Mouse (Mus musculus): ENCODE measurements at regions not wholly inside any gene's neighbourhood (a gene's known extent, or its start where the extent isn't known, plus 50 kb on each side); places are given as distances from the start of the nearest gene placed in this dataset.

DNA sequence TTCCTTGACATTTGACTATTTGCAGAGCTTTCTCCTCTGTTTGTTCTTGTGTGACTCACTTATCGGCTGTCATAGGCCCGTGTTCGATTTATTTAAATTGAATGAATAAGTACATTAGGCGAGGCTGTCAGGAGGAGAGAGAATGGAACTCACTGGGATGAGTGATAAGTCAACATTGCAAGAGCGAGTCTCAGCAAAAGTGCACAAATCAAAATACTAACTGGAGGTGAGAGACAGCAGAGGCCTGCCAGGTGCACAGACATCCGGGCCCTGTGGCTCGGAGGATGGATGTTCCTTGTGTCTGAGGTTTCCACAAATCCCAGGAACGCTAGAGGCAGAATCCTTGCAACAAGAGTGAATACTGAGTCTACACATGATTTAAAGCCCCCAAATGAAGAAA, 410.6 kb downstream of the Gm45692 start:
- Histone ChIP-seq H3K9me3 (ENCODE audit: control insufficient read depth, low read length) (no peaks in the 10 kb centered on the region), H3K36me3 (ENCODE audit: control insufficient read depth, insufficient read depth, low read length) (no peaks in the 10 kb centered on the region), H3K4me2 (replicated peaks; ENCODE audit: low read depth) (no peak overlapping the region), H3K4me1 (replicated peaks; ENCODE audit: control insufficient read depth, insufficient read depth) (no peaks in the 10 kb centered on the region), H3K9ac (ENCODE audit: low read length) (no peak overlapping the region), H3K27ac (replicated peaks) (no peak overlapping the region), H3K27me3 (ENCODE audit: control insufficient read depth, insufficient read depth, low read length) (no peaks in the 10 kb centered on the region), H3K4me3 (ENCODE audit: low read depth, low read length) (no peak overlapping the region)
- ATAC-seq (ENCODE audit: low FRiP score, low TSS enrichment) (no peak), DNase-seq (ENCODE audit: low spot score) (no peak)
- TF ChIP-seq EP300 (optimal IDR thresholded peaks at IDR 0.05): no peak
- no peak for TF ChIP-seq CTCF (IDR thresholded peaks at IDR 0.05; ENCODE audit: low read depth)
- 44% methylated on average over 8 of the region's 8 CpGs for WGBS

DNA sequence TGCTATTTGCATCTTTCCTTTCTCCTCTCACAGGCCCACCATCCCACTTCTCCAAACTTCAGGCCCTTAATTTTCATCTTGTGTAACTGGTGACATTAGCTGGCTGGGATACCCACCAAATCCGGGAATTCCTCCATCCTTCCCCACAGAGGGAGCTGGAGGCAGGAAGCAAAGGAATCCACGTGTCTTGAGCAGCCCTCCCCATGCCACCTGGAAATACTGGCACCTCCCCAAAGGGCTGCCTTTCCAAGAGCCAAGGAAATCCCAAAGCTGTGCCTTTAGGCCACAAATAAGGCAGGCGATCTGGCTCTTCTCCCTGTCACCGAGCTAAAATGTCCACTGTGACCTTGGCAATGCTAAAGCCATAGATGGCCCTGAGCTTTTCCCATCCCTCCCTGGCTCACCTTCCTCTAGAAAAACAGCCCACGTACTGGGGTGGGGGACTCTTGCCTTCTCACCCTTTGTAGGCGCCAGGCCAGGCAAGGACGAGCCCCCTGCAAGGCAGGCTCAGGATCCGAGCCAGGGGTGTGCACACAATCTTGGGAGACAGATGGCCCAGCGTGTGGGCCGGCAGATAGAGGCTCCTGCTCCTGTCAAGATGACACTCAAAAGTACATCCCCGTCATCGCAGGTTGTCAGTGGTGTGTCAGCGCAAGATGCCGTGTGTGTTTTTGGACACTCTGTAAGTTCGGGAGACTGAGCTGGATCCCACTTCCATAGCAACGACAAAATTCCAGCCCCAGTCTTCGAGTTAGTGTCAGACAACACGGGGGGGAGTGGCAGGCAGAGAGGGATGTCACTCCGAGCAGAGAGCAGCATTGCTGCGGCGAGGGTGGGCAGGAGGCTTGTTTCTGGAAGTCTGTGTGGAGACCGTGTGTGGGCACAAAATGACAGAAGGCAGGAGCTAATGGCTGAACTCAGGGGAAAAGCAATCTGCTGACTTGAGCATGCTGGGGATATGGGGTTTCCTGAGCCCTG, 414.4 kb downstream of the Gm45692 start:
- no peak overlapping the region for H3K27ac ChIP-seq (replicated peaks)
- 73% methylated on average over 22 of the region's 22 CpGs for WGBS
- no peaks in the 10 kb centered on the region for H3K4me1 ChIP-seq (replicated peaks; ENCODE audit: control insufficient read depth, insufficient read depth)
- DNase-seq (ENCODE audit: low spot score): peak; percentile 10
- no peaks in the 10 kb centered on the region for H3K9me3 ChIP-seq (ENCODE audit: control insufficient read depth, low read length)
- no peak overlapping the region for H3K4me3 ChIP-seq (ENCODE audit: low read depth, low read length)
- no peaks in the 10 kb centered on the region for H3K36me3 ChIP-seq (ENCODE audit: control insufficient read depth, insufficient read depth, low read length)
- H3K9ac ChIP-seq (ENCODE audit: low read length): no peak overlapping the region
- ATAC-seq (ENCODE audit: low FRiP score, low TSS enrichment): no peak
- H3K27me3 ChIP-seq (ENCODE audit: control insufficient read depth, insufficient read depth, low read length): no peaks in the 10 kb centered on the region
- H3K4me2 ChIP-seq (replicated peaks; ENCODE audit: low read depth): no peak overlapping the region
- TF ChIP-seq CTCF (IDR thresholded peaks at IDR 0.05; ENCODE audit: low read depth) (no peak), EP300 (optimal IDR thresholded peaks at IDR 0.05) (no peak)

DNA sequence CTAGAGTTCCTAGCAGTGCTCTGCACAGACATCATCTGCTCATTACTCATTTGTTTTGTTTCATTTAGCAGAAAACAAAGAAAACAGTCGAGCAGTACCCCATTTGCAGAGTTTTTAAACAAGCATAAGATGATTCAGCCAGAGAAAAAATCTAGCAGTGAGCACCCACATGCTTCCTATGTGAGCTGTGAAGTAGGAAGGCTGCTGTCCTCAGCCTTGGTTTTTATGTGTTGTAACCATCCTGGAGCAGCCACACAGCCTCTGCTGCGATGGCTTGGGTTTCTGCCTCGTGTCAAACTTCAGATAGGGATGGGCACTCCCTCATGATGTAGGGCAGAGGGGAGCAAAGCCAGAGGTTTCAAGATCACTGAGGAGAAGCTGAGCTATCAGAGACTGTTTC, 416.5 kb downstream of the Gm45692 start:
- no peak overlapping the region for H3K9ac ChIP-seq (ENCODE audit: low read length)
- H3K4me2 ChIP-seq (replicated peaks; ENCODE audit: low read depth): no peak overlapping the region
- H3K27me3 ChIP-seq (ENCODE audit: control insufficient read depth, insufficient read depth, low read length): no peaks in the 10 kb centered on the region
- ATAC-seq (ENCODE audit: low FRiP score, low TSS enrichment) (no peak), DNase-seq (ENCODE audit: low spot score) (peak; percentile 11)
- TF ChIP-seq EP300 (optimal IDR thresholded peaks at IDR 0.05): no peak
- no peaks in the 10 kb centered on the region for H3K4me1 ChIP-seq (replicated peaks; ENCODE audit: control insufficient read depth, insufficient read depth)
- H3K4me3 ChIP-seq (ENCODE audit: low read depth, low read length): no peak overlapping the region
- H3K9me3 ChIP-seq (ENCODE audit: control insufficient read depth, low read length): no peaks in the 10 kb centered on the region
- no peak overlapping the region for H3K27ac ChIP-seq (replicated peaks)
- WGBS: 30% methylated on average over 3 of the region's 3 CpGs
- no peaks in the 10 kb centered on the region for H3K36me3 ChIP-seq (ENCODE audit: control insufficient read depth, insufficient read depth, low read length)

- ATAC-seq (ENCODE audit: low FRiP score, low TSS enrichment): no peak
- H3K27me3 ChIP-seq (ENCODE audit: control insufficient read depth, insufficient read depth, low read length): no peaks in the 10 kb centered on the region
Observed at GRCm38 (mm10) chr8:26553691-26554090, 423.4 kb upstream of the Zfp703 start.

DNA sequence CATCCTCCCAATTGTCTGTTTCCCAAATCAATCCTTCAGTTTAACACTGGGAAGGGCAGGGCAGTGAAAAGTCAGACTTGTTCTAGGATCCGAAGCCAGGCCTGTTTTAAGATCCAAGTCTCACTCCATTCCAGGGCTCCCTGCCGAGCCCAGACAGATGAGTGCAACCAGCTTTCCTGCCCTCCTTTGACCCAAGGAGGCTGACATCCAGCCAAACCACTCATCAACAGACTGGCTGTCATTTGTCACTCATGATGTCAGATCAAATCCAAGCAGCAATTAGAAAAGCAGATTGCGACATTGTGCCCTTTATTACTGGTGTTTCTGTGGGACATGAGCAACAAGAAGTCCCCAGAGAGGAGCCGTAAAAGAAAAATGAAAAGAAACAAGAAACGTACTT, 417.9 kb upstream of the Zfp703 start:
- no peaks in the 10 kb centered on the region for H3K4me1 ChIP-seq (replicated peaks; ENCODE audit: control insufficient read depth, insufficient read depth)
- H3K27ac ChIP-seq (replicated peaks): no peak overlapping the region
- no peak overlapping the region for H3K4me2 ChIP-seq (replicated peaks; ENCODE audit: low read depth)
- TF ChIP-seq CTCF (IDR thresholded peaks at IDR 0.05; ENCODE audit: low read depth) (no peak), EP300 (optimal IDR thresholded peaks at IDR 0.05) (no peak)
- no peak overlapping the region for H3K9ac ChIP-seq (ENCODE audit: low read length)
- no peaks in the 10 kb centered on the region for H3K36me3 ChIP-seq (ENCODE audit: control insufficient read depth, insufficient read depth, low read length)
- no peak for ATAC-seq (ENCODE audit: low FRiP score, low TSS enrichment)
- 54% methylated on average over 5 of the region's 5 CpGs for WGBS
- no peaks in the 10 kb centered on the region for H3K9me3 ChIP-seq (ENCODE audit: control insufficient read depth, low read length)
- H3K4me3 ChIP-seq (ENCODE audit: low read depth, low read length): no peak overlapping the region
- H3K27me3 ChIP-seq (ENCODE audit: control insufficient read depth, insufficient read depth, low read length): no peaks in the 10 kb centered on the region
- DNase-seq (ENCODE audit: low spot score): peak; percentile 9

More at GRCm38 (mm10) chr8:26553691-26554090, 423.4 kb upstream of the Zfp703 start:
- Histone ChIP-seq H3K9ac (ENCODE audit: low read length) (no peak overlapping the region), H3K36me3 (ENCODE audit: control insufficient read depth, insufficient read depth, low read length) (no peaks in the 10 kb centered on the region), H3K9me3 (ENCODE audit: control insufficient read depth, low read length) (no peaks in the 10 kb centered on the region), H3K4me2 (replicated peaks; ENCODE audit: low read depth) (no peak overlapping the region), H3K27ac (replicated peaks) (no peak overlapping the region), H3K4me1 (replicated peaks; ENCODE audit: control insufficient read depth, insufficient read depth) (no peaks in the 10 kb centered on the region), H3K4me3 (ENCODE audit: low read depth, low read length) (no peak overlapping the region)
- TF ChIP-seq CTCF (IDR thresholded peaks at IDR 0.05; ENCODE audit: low read depth) (no peak), EP300 (optimal IDR thresholded peaks at IDR 0.05) (no peak)
- 71% methylated on average over 5 of the region's 5 CpGs for WGBS
- DNase-seq (ENCODE audit: low spot score): peak; percentile 10

DNA sequence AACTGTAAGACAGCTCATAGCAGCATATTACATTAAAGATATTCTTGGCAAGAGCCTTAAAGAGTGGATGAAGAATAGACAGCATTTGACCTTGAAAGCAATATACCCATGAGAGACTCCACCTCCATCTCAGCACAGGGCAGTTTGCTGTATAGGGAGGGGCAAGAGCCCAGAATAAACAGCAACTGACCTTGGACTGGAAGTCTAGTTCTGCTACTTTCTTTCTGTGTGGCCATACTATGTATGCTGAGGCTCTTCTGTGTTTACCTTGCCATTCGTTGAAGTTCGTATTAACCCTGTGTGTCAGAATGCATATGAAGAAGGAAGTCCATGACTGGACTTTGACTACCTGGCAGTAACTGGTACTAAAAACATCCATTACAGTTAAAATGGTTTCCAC, 414.0 kb upstream of the Zfp703 start:
- Histone ChIP-seq H3K4me1 (replicated peaks; ENCODE audit: control insufficient read depth, insufficient read depth) (no peaks in the 10 kb centered on the region), H3K9ac (ENCODE audit: low read length) (no peak overlapping the region), H3K36me3 (ENCODE audit: control insufficient read depth, insufficient read depth, low read length) (no peaks in the 10 kb centered on the region), H3K4me3 (ENCODE audit: low read depth, low read length) (no peak overlapping the region), H3K9me3 (ENCODE audit: control insufficient read depth, low read length) (no peaks in the 10 kb centered on the region), H3K4me2 (replicated peaks; ENCODE audit: low read depth) (no peak overlapping the region), H3K27me3 (ENCODE audit: control insufficient read depth, insufficient read depth, low read length) (no peaks in the 10 kb centered on the region), H3K27ac (replicated peaks) (no peak overlapping the region)
- ATAC-seq (ENCODE audit: low FRiP score, low TSS enrichment): peak; percentile 85
- peak; percentile 21 for DNase-seq (ENCODE audit: low spot score)
- WGBS: 42% methylated on average over 2 of the region's 2 CpGs
- TF ChIP-seq CTCF (IDR thresholded peaks at IDR 0.05; ENCODE audit: low read depth) (no peak), EP300 (optimal IDR thresholded peaks at IDR 0.05) (no peak)
